8 mouse cellular contexts compared by ENCODE assay signal in the genomic region with DNA sequence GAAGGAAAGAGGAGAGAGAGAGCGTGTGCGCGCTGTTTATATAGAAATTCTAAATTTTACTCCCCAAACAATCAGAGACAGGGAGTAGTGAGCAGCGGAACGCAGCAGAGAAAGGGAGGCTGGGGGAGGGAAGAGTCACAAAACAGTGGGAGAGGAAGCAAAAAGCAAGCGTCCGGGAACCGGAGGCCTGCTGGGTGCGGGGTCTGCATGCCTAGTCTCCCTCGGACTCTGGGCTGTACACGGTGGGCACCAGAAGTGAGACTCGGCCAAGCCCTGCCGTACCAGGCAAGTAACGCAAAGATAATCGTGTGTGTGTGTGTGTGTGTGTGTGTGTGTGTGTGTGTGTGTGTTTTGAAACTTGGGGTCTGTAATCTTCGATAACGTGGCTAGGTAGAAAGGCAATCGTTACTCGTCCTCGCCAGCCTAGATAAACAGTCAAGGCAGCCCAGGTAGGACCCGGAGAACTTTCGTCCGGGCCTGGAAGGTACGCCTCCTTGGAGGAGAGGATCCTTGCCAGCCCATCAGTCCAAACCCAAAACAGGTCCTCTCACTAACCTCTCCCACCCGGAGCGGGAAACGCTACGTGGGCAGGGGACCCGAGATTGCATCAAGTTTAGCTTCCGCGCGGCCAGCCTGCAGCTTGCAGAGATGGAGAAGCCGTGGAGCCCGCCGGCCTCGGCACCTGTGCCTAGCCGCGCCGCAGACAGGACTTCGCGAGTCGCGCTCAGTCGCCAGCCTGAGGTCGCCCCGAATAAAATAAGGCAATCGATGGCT. TPM values are rescaled to one million over a fixed set of nuclear protein-coding genes. Genes with fewer than 3 reads are reported as not detected.
DNase-seq lines count a peak whose midpoint lies in the region; ATAC-seq and TF ChIP-seq lines count a peak whose summit lies in the region.

No protein-coding gene starts in this region.

- H3K4me3 ChIP-seq in lung, embryonic 14.5 days (ENCODE audit: low read depth, low read length): peak overlapping the region; percentile 58
- peak overlapping the region; percentile 78 for H3K4me3 ChIP-seq in hindbrain, embryonic 11.5 days (ENCODE audit: low read depth, low read length)
- H3K4me3 ChIP-seq in limb, embryonic 12.5 days (replicated peaks): peak overlapping the region; percentile 59

- under 1% methylated on average over 47 of the region's 47 CpGs for WGBS in lung, embryonic 14.5 days
- WGBS in hindbrain, embryonic 11.5 days: under 1% methylated on average over 47 of the region's 47 CpGs
- WGBS in limb, embryonic 12.5 days: under 1% methylated on average over 47 of the region's 47 CpGs

- H3K9ac ChIP-seq in lung, embryonic 14.5 days: peak overlapping the region; percentile 59
- H3K9ac ChIP-seq in hindbrain, embryonic 11.5 days (ENCODE audit: low read depth, low read length): peak overlapping the region; percentile 95
- peak overlapping the region; percentile 61 for H3K9ac ChIP-seq in limb, embryonic 12.5 days (replicated peaks)

- H3K9me3 ChIP-seq in lung, embryonic 14.5 days (ENCODE audit: low read depth, low read length): no peaks in the 10 kb centered on the region
- no peaks in the 10 kb centered on the region for H3K9me3 ChIP-seq in hindbrain, embryonic 11.5 days (ENCODE audit: control insufficient read depth, low read length)
- H3K9me3 ChIP-seq in limb, embryonic 12.5 days: no peaks in the 10 kb centered on the region

- H3K27me3 ChIP-seq in lung, embryonic 14.5 days (ENCODE audit: insufficient read depth, low read length): peaks cover 21% of the 10 kb centered on the region
- H3K27me3 ChIP-seq in hindbrain, embryonic 11.5 days (ENCODE audit: control insufficient read depth, insufficient read depth, low read length): no peaks in the 10 kb centered on the region
- H3K27me3 ChIP-seq in limb, embryonic 12.5 days: peaks cover 67% of the 10 kb centered on the region

- H3K4me2 ChIP-seq in lung, embryonic 14.5 days: peak overlapping the region; percentile 80
- H3K4me2 ChIP-seq in hindbrain, embryonic 11.5 days (replicated peaks; ENCODE audit: low read depth, low read length): peak overlapping the region; percentile 83
- peak overlapping the region; percentile 89 for H3K4me2 ChIP-seq in limb, embryonic 12.5 days

- TF ChIP-seq CTCF in lung, embryonic 14.5 days (IDR thresholded peaks at IDR 0.05; ENCODE audit: low read depth): no peak

- no peak for ATAC-seq in lung, embryonic 14.5 days (ENCODE audit: insufficient read depth)
- ATAC-seq in hindbrain, embryonic 11.5 days (ENCODE audit: low FRiP score): peak; percentile 2
- no peak; the same call in 1 of the 2 replicates for ATAC-seq in limb, embryonic 12.5 days (ENCODE audit: insufficient number of reproducible peaks, insufficient read depth, low FRiP score, low TSS enrichment, low read depth)

- H3K4me1 ChIP-seq in lung, embryonic 14.5 days (ENCODE audit: insufficient read depth): no peaks in the 10 kb centered on the region
- H3K4me1 ChIP-seq in hindbrain, embryonic 11.5 days (replicated peaks; ENCODE audit: control insufficient read depth, insufficient read depth, low read length): peaks cover 3% of the 10 kb centered on the region
- peaks cover 22% of the 10 kb centered on the region for H3K4me1 ChIP-seq in limb, embryonic 12.5 days (replicated peaks)

- peak; percentile 67 for DNase-seq in lung, embryonic 14.5 days
- no peak for DNase-seq in lung, postnatal 25 days (ENCODE audit: low spot score)
- peak; percentile 65 for DNase-seq in adrenal gland, postnatal 10 days
- DNase-seq in embryo, embryonic 9.5 days (ENCODE audit: extremely low spot score): peak; percentile 58
- DNase-seq in hindbrain, embryonic 11.5 days (ENCODE audit: low spot score): peak; percentile 72
- DNase-seq in right cerebral cortex, adult 2 months (ENCODE audit: low spot score in 2 of 2): peak; percentile 66 to 74
- DNase-seq in adipocyte (ENCODE audit: low spot score): no peak

- no peaks in the 10 kb centered on the region for H3K36me3 ChIP-seq in lung, embryonic 14.5 days (ENCODE audit: insufficient read depth)
- H3K36me3 ChIP-seq in hindbrain, embryonic 11.5 days (ENCODE audit: control insufficient read depth, insufficient read depth, low read length): no peaks in the 10 kb centered on the region
- H3K36me3 ChIP-seq in limb, embryonic 12.5 days: no peaks in the 10 kb centered on the region

- peak overlapping the region; percentile 89; the same call in 1 of the 2 replicates for H3K27ac ChIP-seq in lung, embryonic 14.5 days (ENCODE audit: low read depth)
- H3K27ac ChIP-seq in hindbrain, embryonic 11.5 days (ENCODE audit: low read depth, low read length): peak overlapping the region; percentile 99
- H3K27ac ChIP-seq in limb, embryonic 12.5 days: peak overlapping the region; percentile 56; the same call in 1 of the 2 replicates

RNA-seq across cellular contexts. Expression of a gene that starts 3.2 kb away (rescaled TPM):
- 6.8 and 9.5 TPM in 2 replicates for polyA plus RNA-seq in lung, embryonic 14.5 days (2014; fragmentation: Nextera tagmentation; extraction: Ambion mirVana)
- total RNA-seq in adrenal gland, postnatal 10 days (2021): 10 to 100 TPM; 15.0 to 18.4 TPM
- polyA plus RNA-seq in hindbrain, embryonic 11.5 days (2014; fragmentation: Nextera tagmentation; extraction: Ambion mirVana): 82.8 and 97.2 TPM in 2 replicates
- polyA plus RNA-seq in limb, embryonic 12.5 days (2016; fragmentation: Nextera tagmentation; extraction: Ambion mirVana): 5.7 and 6.6 TPM in 2 replicates

Comparison
In these comparisons a context has a peak if more than half of its experiments do, and no peak if none do; other contexts are left out.
1. DNase-seq: peak in lung, embryonic 14.5 days (single experiment), adrenal gland, postnatal 10 days (single experiment), embryo, embryonic 9.5 days (single experiment), hindbrain, embryonic 11.5 days (single experiment) and right cerebral cortex, adult 2 months (2 of 2); none in lung, postnatal 25 days (single experiment) and adipocyte (single experiment).
2. Peak in every context shown above with its lines, with median percentiles within 50 percentile points of each other: H3K27ac ChIP-seq, H3K4me2 ChIP-seq, H3K4me3 ChIP-seq and H3K9ac ChIP-seq.